In genomic region chr9:72448026-72448425, GRCm38 (mm10) we compare ENCODE assay signal across 9 mouse cellular contexts. TPM values are rescaled to one million over a fixed set of nuclear protein-coding genes. Genes with fewer than 3 reads are reported as not detected.
DNase-seq lines count a peak whose midpoint lies in the region; ATAC-seq and TF ChIP-seq lines count a peak whose summit lies in the region.
"Had no signal": no experiment of that assay in that cellular context is flagged by ENCODE, and none has a peak within 500 bp of the region (broad histone marks: within the 10 kb centered on the region; RNA-seq: fewer than 3 reads in every experiment).

No protein-coding gene starts in this region.

- peak; percentile 77 for TF ChIP-seq CTCF in intestine, postnatal 0 days (IDR thresholded peaks at IDR 0.05; ENCODE audit: low read depth)
- peak; percentile 69 for TF ChIP-seq CTCF in G1E (IDR thresholded peaks at IDR 0.05; ENCODE audit: low read depth, low read length)

- H3K4me1 ChIP-seq in intestine, postnatal 0 days (replicated peaks; ENCODE audit: control insufficient read depth, insufficient read depth, low read length): 0 out of 2 replicates have a peak, but pooled peaks cover 3% of the 10 kb centered on the region
- H3K4me1 ChIP-seq in intestine, embryonic 16.5 days (ENCODE audit: control insufficient read depth, insufficient read depth, low read length): no peaks in the 10 kb centered on the region
- peaks cover 83% of the 10 kb centered on the region for H3K4me1 ChIP-seq in G1E (ENCODE audit: insufficient read depth, low read depth, low read length)
- H3K4me1 ChIP-seq in limb, embryonic 10.5 days: no peaks in the 10 kb centered on the region
- H3K4me1 ChIP-seq: neural tube, embryonic 12.5 days had no signal

- intact Hi-C loops in heart, postnatal 36 days (cut with DNase I): no loop called here

- DNase-seq in G1E (ENCODE audit: low spot score): peak; percentile 30
- peak; percentile 24 to 37 for DNase-seq in cerebellum, postnatal 36 days
- peak; percentile 61 to 78 for DNase-seq in heart, postnatal 36 days
- peak; percentile 54 for DNase-seq in limb, embryonic 10.5 days (ENCODE audit: low spot score)
- peak; percentile 64 for DNase-seq in ovary, postnatal 14 days (ENCODE audit: low spot score)
- peak; percentile 29 to 42 for DNase-seq in urinary bladder, postnatal 36 days (ENCODE audit: low spot score in 2 of 2)

- no peaks in the 10 kb centered on the region for H3K9me3 ChIP-seq in intestine, postnatal 0 days (ENCODE audit: control insufficient read depth)
- no peaks in the 10 kb centered on the region for H3K9me3 ChIP-seq in intestine, embryonic 16.5 days (ENCODE audit: control insufficient read depth, low read length)
- no peaks in the 10 kb centered on the region for H3K9me3 ChIP-seq in G1E (replicated peaks)
- no peaks in the 10 kb centered on the region for H3K9me3 ChIP-seq in limb, embryonic 10.5 days (replicated peaks)
- H3K9me3 ChIP-seq: neural tube, embryonic 12.5 days had no signal

- no peak for ATAC-seq in intestine, postnatal 0 days
- no peak for ATAC-seq in intestine, embryonic 16.5 days
- no peak for ATAC-seq in G1E (ENCODE audit: extremely low read depth, insufficient number of reproducible peaks, low FRiP score, poor library complexity, severe bottlenecking)

- H3K4me2 ChIP-seq in intestine, postnatal 0 days (replicated peaks; ENCODE audit: low read depth): no peak overlapping the region
- no peak overlapping the region for H3K4me2 ChIP-seq in intestine, embryonic 16.5 days (ENCODE audit: low read depth, low read length)
- H3K4me2 ChIP-seq: neural tube, embryonic 12.5 days had no signal

- no peak overlapping the region for H3K27ac ChIP-seq in intestine, postnatal 0 days (ENCODE audit: low read depth, low read length)
- H3K27ac ChIP-seq in intestine, embryonic 16.5 days (ENCODE audit: low read length): no peak overlapping the region
- no peak overlapping the region for H3K27ac ChIP-seq in limb, embryonic 10.5 days
- H3K27ac ChIP-seq: neural tube, embryonic 12.5 days had no signal

- no peaks in the 10 kb centered on the region for H3K27me3 ChIP-seq in intestine, postnatal 0 days (replicated peaks; ENCODE audit: control insufficient read depth, insufficient read depth, low read length)
- H3K27me3 ChIP-seq in intestine, embryonic 16.5 days (replicated peaks; ENCODE audit: control insufficient read depth, insufficient read depth, low read length): no peaks in the 10 kb centered on the region
- H3K27me3 ChIP-seq in G1E (ENCODE audit: insufficient read depth, low read length): no peaks in the 10 kb centered on the region
- no peaks in the 10 kb centered on the region for H3K27me3 ChIP-seq in limb, embryonic 10.5 days (ENCODE audit: low read depth, poor library complexity, severe bottlenecking)
- H3K27me3 ChIP-seq: neural tube, embryonic 12.5 days had no signal

- H3K36me3 ChIP-seq in intestine, postnatal 0 days (ENCODE audit: control insufficient read depth, insufficient read depth): no peaks in the 10 kb centered on the region; the same call in 1 of the 2 replicates
- no peaks in the 10 kb centered on the region for H3K36me3 ChIP-seq in intestine, embryonic 16.5 days (ENCODE audit: control insufficient read depth, insufficient read depth, low read length)
- H3K36me3 ChIP-seq in G1E (replicated peaks): peaks cover 98% of the 10 kb centered on the region
- H3K36me3 ChIP-seq in limb, embryonic 10.5 days: peaks cover 99% of the 10 kb centered on the region

- no peak overlapping the region for H3K9ac ChIP-seq in intestine, postnatal 0 days (ENCODE audit: low read depth, low read length)
- no peak overlapping the region for H3K9ac ChIP-seq in intestine, embryonic 16.5 days (ENCODE audit: low read depth, low read length)
- H3K9ac ChIP-seq: neural tube, embryonic 12.5 days had no signal

- no peak overlapping the region for H3K4me3 ChIP-seq in intestine, postnatal 0 days (ENCODE audit: low read depth, low read length)
- H3K4me3 ChIP-seq in intestine, embryonic 16.5 days (ENCODE audit: low read length): no peak overlapping the region
- H3K4me3 ChIP-seq in G1E (ENCODE audit: low read depth, low read length): no peak overlapping the region; the same call in 1 of the 2 replicates
- no peak overlapping the region for H3K4me3 ChIP-seq in limb, embryonic 10.5 days
- H3K4me3 ChIP-seq: neural tube, embryonic 12.5 days had no signal

- WGBS in intestine, postnatal 0 days: 50% methylated on average over 8 of the region's 8 CpGs
- 61% methylated on average over 8 of the region's 8 CpGs for WGBS in intestine, embryonic 16.5 days
- 64% methylated on average over 8 of the region's 8 CpGs for WGBS in limb, embryonic 10.5 days

RNA-seq across cellular contexts. Expression of gene Mns1, which starts 10.2 kb away (rescaled TPM):
- 4.0 and 4.2 TPM in 2 replicates for polyA plus RNA-seq in intestine, postnatal 0 days (2015; fragmentation: Nextera tagmentation; extraction: Ambion mirVana)
- polyA plus RNA-seq in intestine, embryonic 16.5 days (2015; fragmentation: Nextera tagmentation; extraction: Ambion mirVana): 10.7 and 13.7 TPM in 2 replicates
- total RNA-seq in G1E (2014; fragmentation: Nextera tagmentation): 138 and 151 TPM in 2 replicates
- total RNA-seq in G1E (2017): 219 and 357 TPM in 2 replicates
- polyA plus RNA-seq in G1E (2012): 24.4 and 33.2 TPM in 2 replicates
- under 1 TPM; 0.14 to 0.30 TPM for total RNA-seq in heart, postnatal 36 days (2021)
- 51.7 and 54.3 TPM in 2 replicates for polyA plus RNA-seq in limb, embryonic 10.5 days (2016; fragmentation: Nextera tagmentation; extraction: Ambion mirVana)

RNA-seq across cellular contexts. Expression of gene Tex9, which starts 44.0 kb away (rescaled TPM):
- 7.7 and 10.7 TPM in 2 replicates for polyA plus RNA-seq in intestine, postnatal 0 days (2015; fragmentation: Nextera tagmentation; extraction: Ambion mirVana)
- 13.3 and 14.1 TPM in 2 replicates for polyA plus RNA-seq in intestine, embryonic 16.5 days (2015; fragmentation: Nextera tagmentation; extraction: Ambion mirVana)
- total RNA-seq in G1E (2014; fragmentation: Nextera tagmentation) (157 and 164 TPM in 2 replicates), G1E (2017) (86.8 and 124 TPM in 2 replicates)
- 24.6 and 31.0 TPM in 2 replicates for polyA plus RNA-seq in G1E (2012)
- 1 to 10 TPM in 1 of 2 experiments, under 1 TPM in 1; 0.98 to 2.1 TPM for total RNA-seq in heart, postnatal 36 days (2021)
- 47.0 and 55.4 TPM in 2 replicates for polyA plus RNA-seq in limb, embryonic 10.5 days (2016; fragmentation: Nextera tagmentation; extraction: Ambion mirVana)
